In the genomic region with DNA sequence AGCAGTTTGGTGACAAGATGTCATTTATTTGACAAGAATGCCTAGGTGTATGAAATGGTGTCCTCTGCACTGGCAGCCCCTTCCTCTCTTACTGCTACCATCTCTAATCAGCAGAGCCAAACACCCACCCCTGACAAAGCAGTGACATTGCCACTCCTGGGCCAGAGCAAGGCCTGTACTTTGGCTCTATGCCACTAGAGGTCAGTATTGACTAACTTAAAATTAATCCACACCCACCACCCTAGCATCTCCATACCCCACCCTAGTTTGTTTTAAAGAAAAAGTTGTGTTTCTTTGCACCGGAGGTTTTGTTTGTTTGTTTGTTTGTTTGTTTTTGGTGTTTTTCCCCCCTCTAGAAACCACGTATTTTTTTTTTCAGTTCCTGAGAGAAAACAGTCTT, we compare ENCODE assay signal across 8 mouse cellular contexts.
DNase-seq lines count a peak whose midpoint lies in the region; ATAC-seq lines count a peak whose summit lies in the region.

No protein-coding gene starts in this region.

- ATAC-seq in hematopoietic stem cell, adult 5-6 weeks (replicated peaks in 1 of 2; ENCODE audit: insufficient read depth in 1 of 2, low FRiP score in 2 of 2, low TSS enrichment in 1 of 2, low read depth in 1 of 2, poor library complexity in 2 of 2, severe bottlenecking in 2 of 2) = peak; percentile 82 to 92

- intact Hi-C loops in gastrocnemius, postnatal 14 days (cut with DNase I; ENCODE audit: low total_unique reads) = no loop called here

- peak; percentile 13 for DNase-seq in urinary bladder, postnatal 14 days (ENCODE audit: low spot score)
- no peak for DNase-seq in urinary bladder, adult 2 months (ENCODE audit: low spot score)
- peak; percentile 26 to 58 for DNase-seq in cerebellum, postnatal 25 days
- peak; percentile 63 for DNase-seq in layer of hippocampus, adult 11-12 months (ENCODE audit: low spot score)
- peak; percentile 9 for DNase-seq in lung, postnatal 14 days
- DNase-seq in right cerebral cortex, postnatal 25 days = peak; percentile 23
- DNase-seq in gastrocnemius, postnatal 14 days = no peak

Comparison
In these comparisons a context has a peak if more than half of its experiments do, and no peak if none do; other contexts are left out.
1. DNase-seq: peak in urinary bladder, postnatal 14 days (single experiment), cerebellum, postnatal 25 days (2 of 2), layer of hippocampus, adult 11-12 months (single experiment), lung, postnatal 14 days (single experiment) and right cerebral cortex, postnatal 25 days (single experiment); none in urinary bladder, adult 2 months (single experiment) and gastrocnemius, postnatal 14 days (single experiment).